Mouse (Mus musculus): ENCODE measurements around the gene Bcor. TPM values are rescaled to one million over a fixed set of nuclear protein-coding genes. Genes with fewer than 3 reads are reported as not detected.

Bcor gene
- polyA plus RNA-seq, 1 experiment from 2014 or later: 3.8 TPM

- H3K36me3 ChIP-seq: no peaks in the 10 kb centered on the region
- peak overlapping the region; percentile 55 for H3K27ac ChIP-seq
- no peak for DNase-seq
- peak overlapping the region; percentile 55 for H3K4me2 ChIP-seq
- H3K9ac ChIP-seq: 0 out of 2 replicates have a peak overlapping the region, but pooled peaks have one; percentile 9
- H3K27me3 ChIP-seq: peaks cover 76% of the 10 kb centered on the region
- 0 out of 2 replicates have a peak, but pooled peaks cover 7% of the 10 kb centered on the region for H3K4me1 ChIP-seq (replicated peaks)
- H3K4me3 ChIP-seq (replicated peaks): peak overlapping the region; percentile 48
- H3K9me3 ChIP-seq (replicated peaks): no peaks in the 10 kb centered on the region
- peak; percentile 41; the same call in 1 of the 2 replicates for ATAC-seq (ENCODE audit: low read depth)
- WGBS (ENCODE audit: insufficient replicate concordance): 3% methylated on average over 31 of the region's 31 CpGs
Observed at GRCm38 (mm10) chrX:12158821-12159533, 1.2 kb downstream of the Bcor start.

- Histone ChIP-seq H3K4me3 (replicated peaks) (peak overlapping the region; percentile 48), H3K36me3 (no peaks in the 10 kb centered on the region), H3K9ac (0 out of 2 replicates have a peak overlapping the region, but pooled peaks have one; percentile 9), H3K4me1 (replicated peaks) (0 out of 2 replicates have a peak, but pooled peaks cover 7% of the 10 kb centered on the region), H3K4me2 (peak overlapping the region; percentile 55), H3K27ac (peak overlapping the region; percentile 55), H3K9me3 (replicated peaks) (no peaks in the 10 kb centered on the region), H3K27me3 (peaks cover 83% of the 10 kb centered on the region)
- peak; percentile 22; the same call in 1 of the 2 replicates for ATAC-seq (ENCODE audit: low read depth)
- DNase-seq: no peak
- WGBS (ENCODE audit: insufficient replicate concordance): 5% methylated on average over 43 of the region's 44 CpGs
Observed at GRCm38 (mm10) chrX:12158244-12158820, 1.8 kb downstream of the Bcor start.

DNA sequence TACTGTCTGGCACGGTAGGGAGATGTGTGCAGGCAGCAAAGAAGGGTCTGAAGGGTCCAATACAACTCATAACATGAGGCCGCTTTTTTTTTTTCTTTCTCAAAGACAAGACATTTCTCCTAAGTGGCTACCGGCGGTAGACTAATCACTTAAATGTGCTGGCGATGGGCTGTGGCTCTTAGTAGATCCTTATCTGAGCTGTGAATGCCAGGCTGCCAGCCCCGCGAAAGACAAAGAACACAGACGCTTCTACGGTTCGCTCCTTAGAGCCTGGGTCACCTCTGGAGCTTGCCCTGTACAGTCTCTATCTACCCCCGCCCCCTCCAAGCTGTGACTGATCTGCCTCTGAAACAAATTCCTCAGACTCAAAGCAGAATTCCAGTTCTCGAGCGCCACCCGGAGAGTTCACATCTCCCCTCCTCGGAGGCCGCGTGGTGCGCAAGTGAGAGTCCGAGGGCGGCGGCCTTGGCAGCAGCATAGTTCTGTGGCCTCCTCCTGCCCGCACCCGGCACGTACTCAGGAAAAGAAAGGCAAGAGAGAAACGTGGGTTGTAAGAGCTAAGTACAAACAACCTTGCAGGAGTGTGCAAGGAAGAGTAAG lies 2.7 kb downstream of the Bcor start:
- Histone ChIP-seq H3K27me3 (peaks cover 92% of the 10 kb centered on the region), H3K4me2 (peak overlapping the region; percentile 55; the same call in 1 of the 2 replicates), H3K9me3 (replicated peaks) (no peaks in the 10 kb centered on the region), H3K4me1 (replicated peaks) (peaks cover 13% of the 10 kb centered on the region), H3K36me3 (no peaks in the 10 kb centered on the region), H3K27ac (no peak overlapping the region), H3K9ac (no peak overlapping the region), H3K4me3 (replicated peaks) (no peak overlapping the region)
- WGBS (ENCODE audit: insufficient replicate concordance): 5% methylated on average over 25 of the region's 25 CpGs
- ATAC-seq (ENCODE audit: low read depth): no peak
- no peak for DNase-seq

GRCm38 (mm10) chrX:12155842-12156291 lies 4.3 kb downstream of the Bcor start:
- peak overlapping the region; percentile 25 for H3K4me3 ChIP-seq (replicated peaks)
- H3K36me3 ChIP-seq: no peaks in the 10 kb centered on the region
- peaks cover 100% of the 10 kb centered on the region for H3K27me3 ChIP-seq
- ATAC-seq (ENCODE audit: low read depth) (0 out of 2 replicates have a peak, but pooled peaks have one; percentile 24), DNase-seq (no peak)
- H3K9me3 ChIP-seq (replicated peaks): no peaks in the 10 kb centered on the region
- no peak overlapping the region for H3K9ac ChIP-seq
- H3K4me2 ChIP-seq: peak overlapping the region; percentile 51
- WGBS (ENCODE audit: insufficient replicate concordance): 2% methylated on average over 20 of the region's 30 CpGs
- H3K27ac ChIP-seq: no peak overlapping the region
- peaks cover 25% of the 10 kb centered on the region for H3K4me1 ChIP-seq (replicated peaks)

DNA sequence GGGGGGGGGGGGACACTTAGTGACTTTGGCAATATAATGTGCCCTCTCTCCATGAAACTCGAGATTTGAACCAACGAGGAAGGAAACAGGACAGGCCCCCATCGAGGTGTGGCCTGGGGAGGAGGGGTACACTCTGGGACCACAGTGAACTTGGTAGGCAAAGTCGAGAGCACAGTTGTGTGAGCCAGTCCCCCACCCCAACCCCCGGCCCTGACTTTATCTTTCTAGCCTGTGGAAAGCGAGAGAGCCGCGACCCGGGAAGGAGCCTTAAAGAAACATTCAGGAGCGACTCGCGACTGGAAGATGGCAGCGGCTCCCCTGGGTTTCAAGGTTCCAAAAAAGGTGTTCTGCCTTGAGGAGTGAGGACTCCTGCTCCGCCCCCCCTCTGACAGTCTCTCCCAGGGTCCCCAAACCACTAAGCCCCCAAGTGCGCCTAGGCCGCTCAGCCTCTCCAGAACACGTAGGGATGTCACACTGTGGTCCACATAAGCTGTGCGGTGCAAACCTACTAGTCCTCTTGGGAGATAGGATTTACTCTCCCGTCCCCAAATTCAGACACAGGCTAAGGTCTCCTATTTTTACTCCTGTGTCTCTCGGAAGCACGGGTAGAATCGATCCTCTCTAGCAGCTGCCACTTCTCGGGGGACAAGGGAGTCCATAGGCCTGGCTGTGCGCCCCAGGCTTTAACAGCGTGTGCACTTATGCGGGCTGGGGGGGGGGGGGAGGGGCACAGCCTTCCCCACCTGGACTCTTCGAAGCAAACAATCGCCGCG lies 4.9 kb downstream of the Bcor start:
- DNase-seq (no peak), ATAC-seq (ENCODE audit: low read depth) (no peak)
- Histone ChIP-seq H3K4me1 (replicated peaks) (peaks cover 25% of the 10 kb centered on the region), H3K27ac (no peak overlapping the region), H3K4me3 (replicated peaks) (peak overlapping the region; percentile 25), H3K4me2 (peak overlapping the region; percentile 51), H3K36me3 (no peaks in the 10 kb centered on the region), H3K27me3 (peaks cover 100% of the 10 kb centered on the region), H3K9me3 (replicated peaks) (no peaks in the 10 kb centered on the region), H3K9ac (no peak overlapping the region)
- WGBS (ENCODE audit: insufficient replicate concordance): 6% methylated on average over 30 of the region's 30 CpGs

GRCm38 (mm10) chrX:12153141-12154095 lies 6.7 kb downstream of the Bcor start:
- WGBS (ENCODE audit: insufficient replicate concordance): 9% methylated on average over 31 of the region's 31 CpGs
- peaks cover 25% of the 10 kb centered on the region for H3K4me1 ChIP-seq (replicated peaks)
- no peak overlapping the region for H3K27ac ChIP-seq
- DNase-seq (no peak), ATAC-seq (ENCODE audit: low read depth) (no peak)
- peak overlapping the region; percentile 67 for H3K4me2 ChIP-seq
- no peak overlapping the region for H3K4me3 ChIP-seq (replicated peaks)
- H3K9me3 ChIP-seq (replicated peaks): no peaks in the 10 kb centered on the region
- no peak overlapping the region for H3K9ac ChIP-seq
- H3K36me3 ChIP-seq: no peaks in the 10 kb centered on the region
- peaks cover 97% of the 10 kb centered on the region for H3K27me3 ChIP-seq

DNA sequence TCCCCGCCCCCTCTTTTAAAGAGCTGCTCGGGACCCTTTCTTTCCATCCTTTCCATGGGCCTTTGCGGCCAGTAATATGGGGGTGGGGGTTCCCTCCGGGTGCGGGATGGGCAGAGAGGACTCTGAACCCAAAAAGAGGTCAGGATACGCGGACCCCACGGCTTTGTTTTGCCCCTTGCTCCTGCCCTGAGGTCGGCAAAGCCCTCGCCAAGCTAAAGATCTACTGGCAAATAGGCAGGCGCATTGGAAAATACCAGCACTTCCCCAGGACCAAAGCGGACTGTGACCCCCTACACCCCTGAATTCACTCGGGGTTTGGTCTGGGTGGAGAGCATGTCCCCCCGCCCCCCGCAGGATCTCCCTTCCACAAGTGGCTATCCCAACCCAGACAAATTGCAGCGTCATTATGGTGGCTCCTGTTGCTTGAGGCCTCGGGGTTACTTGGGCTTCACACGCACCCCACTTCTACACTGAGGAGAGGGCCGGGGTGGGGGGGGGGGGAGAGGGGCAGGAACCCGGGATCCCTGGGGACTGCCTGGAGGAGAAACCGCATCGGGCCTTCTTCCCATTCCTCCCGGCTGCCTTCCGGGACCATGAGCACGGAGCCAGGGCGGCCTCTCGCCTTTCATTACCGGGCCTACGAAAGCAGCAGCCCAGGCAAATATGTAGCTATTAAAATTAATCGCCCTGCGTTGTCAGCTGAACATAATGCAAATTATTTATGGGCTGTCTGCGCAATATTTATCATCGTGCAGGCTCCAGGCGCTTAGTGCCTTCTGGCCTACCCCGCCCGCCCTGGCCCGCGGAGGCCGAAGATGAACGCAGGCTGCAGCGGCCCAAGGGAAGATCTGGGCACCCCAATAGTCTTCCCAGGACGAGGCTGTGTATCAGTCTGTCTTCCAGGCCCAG lies 7.9 kb downstream of the Bcor start:
- Histone ChIP-seq H3K27ac (no peak overlapping the region), H3K9ac (peak overlapping the region; percentile 50; the same call in 1 of the 2 replicates)

DNA sequence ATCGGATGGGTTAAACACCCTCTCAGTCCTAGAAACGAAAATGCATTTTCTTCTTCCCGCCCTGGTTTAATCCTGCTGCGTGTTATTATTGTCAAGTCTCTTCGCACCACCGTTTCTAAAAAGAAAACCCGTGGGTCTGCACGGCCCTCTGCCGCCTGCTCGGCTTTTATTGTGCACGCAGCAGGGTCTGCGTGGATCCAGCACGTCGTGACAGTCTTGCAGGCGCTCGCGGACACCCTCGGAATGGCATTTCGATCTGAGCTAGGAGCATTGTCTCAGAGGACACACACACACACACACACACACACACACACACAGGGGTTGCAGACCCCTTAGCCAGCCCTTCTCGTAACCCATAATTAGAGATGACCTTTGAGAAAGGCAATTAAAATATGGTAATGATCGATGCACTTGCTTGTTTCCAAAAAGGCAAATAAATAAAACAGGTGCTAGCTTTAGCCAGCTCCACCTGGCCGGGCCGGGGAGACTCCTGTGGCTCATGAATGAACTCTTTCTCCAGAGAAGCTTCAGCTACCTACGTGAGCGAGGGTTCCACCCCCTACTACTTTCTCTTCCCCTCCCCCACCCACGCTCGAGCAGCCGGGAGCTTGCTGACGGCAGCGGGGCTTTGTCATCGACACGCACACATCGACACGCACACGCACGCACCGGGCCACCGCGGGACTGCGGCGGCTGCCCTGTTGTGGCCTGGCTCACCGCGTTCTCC lies 8.7 kb downstream of the Bcor start:
- H3K9ac ChIP-seq: peak overlapping the region; percentile 50; the same call in 1 of the 2 replicates

More for the DNA sequence above, 7.9 kb downstream of the Bcor start:
- 11% methylated on average over 42 of the region's 42 CpGs for WGBS (ENCODE audit: insufficient replicate concordance)
- Histone ChIP-seq H3K27me3 (peaks cover 86% of the 10 kb centered on the region), H3K4me2 (peak overlapping the region; percentile 67), H3K4me1 (replicated peaks) (peaks cover 25% of the 10 kb centered on the region), H3K4me3 (replicated peaks) (peak overlapping the region; percentile 47), H3K9me3 (replicated peaks) (no peaks in the 10 kb centered on the region), H3K36me3 (no peaks in the 10 kb centered on the region)
- ATAC-seq (ENCODE audit: low read depth) (no peak; the same call in 1 of the 2 replicates), DNase-seq (no peak)

DNA sequence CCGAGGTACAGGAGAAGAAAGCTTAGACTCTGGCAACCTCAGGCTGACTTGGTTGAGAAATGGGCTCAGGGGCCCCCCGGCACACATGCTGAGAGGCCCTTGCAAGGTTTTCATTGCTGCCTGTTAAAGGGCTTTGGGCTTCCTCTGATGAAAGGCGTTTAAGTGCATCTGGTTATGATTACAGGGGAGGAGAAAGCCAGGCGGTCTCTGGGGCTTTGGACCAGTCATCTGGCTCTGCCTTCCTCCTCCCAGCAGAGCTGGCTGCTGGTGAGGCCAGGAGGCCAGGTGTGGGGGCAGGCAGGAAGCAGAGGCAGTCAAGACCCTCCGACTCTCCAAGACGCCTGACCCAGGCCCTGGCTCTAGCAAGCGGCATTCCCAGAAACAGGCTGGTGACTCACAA lies 9.7 kb downstream of the Bcor start:
- DNase-seq (no peak), ATAC-seq (ENCODE audit: low read depth) (no peak)
- peaks cover 22% of the 10 kb centered on the region for H3K4me1 ChIP-seq (replicated peaks)
- no peak overlapping the region for H3K4me3 ChIP-seq (replicated peaks)
- no peaks in the 10 kb centered on the region for H3K9me3 ChIP-seq (replicated peaks)
- H3K4me2 ChIP-seq: no peak overlapping the region
- H3K36me3 ChIP-seq: no peaks in the 10 kb centered on the region
- H3K9ac ChIP-seq: no peak overlapping the region
- peaks cover 70% of the 10 kb centered on the region for H3K27me3 ChIP-seq
- WGBS (ENCODE audit: insufficient replicate concordance): 14% methylated on average over 7 of the region's 7 CpGs
- H3K27ac ChIP-seq: no peak overlapping the region

More for the DNA sequence above, 8.7 kb downstream of the Bcor start:
- 5% methylated on average over 43 of the region's 43 CpGs for WGBS (ENCODE audit: insufficient replicate concordance)
- no peaks in the 10 kb centered on the region for H3K36me3 ChIP-seq
- DNase-seq: no peak
- H3K4me2 ChIP-seq: peak overlapping the region; percentile 67
- ATAC-seq (ENCODE audit: low read depth): 0 out of 2 replicates have a peak, but pooled peaks have one; percentile 31
- peaks cover 78% of the 10 kb centered on the region for H3K27me3 ChIP-seq
- peaks cover 25% of the 10 kb centered on the region for H3K4me1 ChIP-seq (replicated peaks)
- H3K4me3 ChIP-seq (replicated peaks): peak overlapping the region; percentile 47
- H3K27ac ChIP-seq: no peak overlapping the region
- H3K9me3 ChIP-seq (replicated peaks): no peaks in the 10 kb centered on the region
